Mouse (Mus musculus): ENCODE results near the gene Cyb561a3. TPM values are rescaled to one million over a fixed set of nuclear protein-coding genes. Genes with fewer than 3 reads are reported as not detected.
A peak's percentile ranks its signal among the peaks of the same experiment; 100 is the strongest.
"Not testable (repeated sequence)": the region's sequence is repeated elsewhere in the genome, so short reads cannot be mapped to it uniquely, and the experiment has no call there.

The Cyb561a3 gene
- polyA plus RNA-seq (2015; fragmentation: Nextera tagmentation; extraction: Ambion mirVana): 24.1 and 25.0 TPM in 2 replicates

GRCm38 (mm10) chr19:10576690-10577561 lies at the start of gene Cyb561a3, which contains the start of gene Tmem138:
Gene Cyb561a3, plus strand, starts transcription at chr19:10577172.
Gene Tmem138, minus strand, starts transcription at chr19:10577362.
- peak; percentile 97 for ATAC-seq (replicated peaks)
- peaks cover 25% of the 10 kb centered on the region for H3K36me3 ChIP-seq (replicated peaks)
- no peaks in the 10 kb centered on the region for H3K27me3 ChIP-seq (replicated peaks)
- H3K9me3 ChIP-seq: no peaks in the 10 kb centered on the region
- H3K27ac ChIP-seq: peak within 1 kb of the TSS; percentile 96
- peak within 1 kb of the TSS; percentile 69 for H3K4me3 ChIP-seq
- peaks cover 26% of the 10 kb centered on the region for H3K4me1 ChIP-seq
- under 1% methylated on average over 44 of the region's 44 CpGs for WGBS
- H3K9ac ChIP-seq: peak within 1 kb of the TSS; percentile 74
- peak within 1 kb of the TSS; percentile 75 for H3K4me2 ChIP-seq

- H3K36me3 ChIP-seq (replicated peaks): peaks cover 38% of the 10 kb centered on the region
- 100% methylated on average over 1 of the region's 1 CpGs for WGBS
Observed at GRCm38 (mm10) chr19:10530082-10530481, 46.9 kb upstream of the Cyb561a3 start.

DNA sequence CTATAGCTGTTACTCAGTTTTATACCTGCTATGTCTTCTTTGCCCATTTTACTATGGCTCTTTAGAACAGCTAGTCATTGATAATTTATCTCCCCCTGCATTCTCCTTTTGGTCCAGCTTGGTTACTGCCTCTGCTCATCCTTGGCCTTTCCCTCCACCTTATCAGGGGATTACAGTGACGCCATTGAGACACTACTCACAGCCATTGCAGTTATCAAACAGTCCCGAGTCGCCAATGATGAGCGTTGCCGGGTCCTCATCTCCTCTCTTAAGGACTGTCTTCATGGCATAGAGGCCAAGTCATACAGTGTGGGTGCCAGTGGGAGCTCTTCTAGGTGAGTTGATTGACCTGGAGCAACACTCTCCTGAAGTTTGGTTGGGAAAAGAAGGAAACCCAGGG lies 37.5 kb upstream of the Cyb561a3 start:
- H3K4me3 ChIP-seq: no peak overlapping the region
- no peak for ATAC-seq (replicated peaks)
- no peak overlapping the region for H3K27ac ChIP-seq
- no peak overlapping the region for H3K9ac ChIP-seq
- H3K9me3 ChIP-seq: no peaks in the 10 kb centered on the region
- H3K4me1 ChIP-seq: no peaks in the 10 kb centered on the region
- WGBS: 95% methylated on average over 5 of the region's 5 CpGs
- no peak overlapping the region for H3K4me2 ChIP-seq
- peaks cover 70% of the 10 kb centered on the region for H3K36me3 ChIP-seq (replicated peaks)
- no peaks in the 10 kb centered on the region for H3K27me3 ChIP-seq (replicated peaks)

More at GRCm38 (mm10) chr19:10530082-10530481, 46.9 kb upstream of the Cyb561a3 start:
- Histone ChIP-seq H3K4me1 (peaks cover 22% of the 10 kb centered on the region), H3K27me3 (replicated peaks) (no peaks in the 10 kb centered on the region), H3K9me3 (no peaks in the 10 kb centered on the region), H3K4me3 (no peak overlapping the region), H3K27ac (no peak overlapping the region), H3K9ac (no peak overlapping the region), H3K4me2 (no peak overlapping the region)
- no peak for ATAC-seq (replicated peaks)

DNA sequence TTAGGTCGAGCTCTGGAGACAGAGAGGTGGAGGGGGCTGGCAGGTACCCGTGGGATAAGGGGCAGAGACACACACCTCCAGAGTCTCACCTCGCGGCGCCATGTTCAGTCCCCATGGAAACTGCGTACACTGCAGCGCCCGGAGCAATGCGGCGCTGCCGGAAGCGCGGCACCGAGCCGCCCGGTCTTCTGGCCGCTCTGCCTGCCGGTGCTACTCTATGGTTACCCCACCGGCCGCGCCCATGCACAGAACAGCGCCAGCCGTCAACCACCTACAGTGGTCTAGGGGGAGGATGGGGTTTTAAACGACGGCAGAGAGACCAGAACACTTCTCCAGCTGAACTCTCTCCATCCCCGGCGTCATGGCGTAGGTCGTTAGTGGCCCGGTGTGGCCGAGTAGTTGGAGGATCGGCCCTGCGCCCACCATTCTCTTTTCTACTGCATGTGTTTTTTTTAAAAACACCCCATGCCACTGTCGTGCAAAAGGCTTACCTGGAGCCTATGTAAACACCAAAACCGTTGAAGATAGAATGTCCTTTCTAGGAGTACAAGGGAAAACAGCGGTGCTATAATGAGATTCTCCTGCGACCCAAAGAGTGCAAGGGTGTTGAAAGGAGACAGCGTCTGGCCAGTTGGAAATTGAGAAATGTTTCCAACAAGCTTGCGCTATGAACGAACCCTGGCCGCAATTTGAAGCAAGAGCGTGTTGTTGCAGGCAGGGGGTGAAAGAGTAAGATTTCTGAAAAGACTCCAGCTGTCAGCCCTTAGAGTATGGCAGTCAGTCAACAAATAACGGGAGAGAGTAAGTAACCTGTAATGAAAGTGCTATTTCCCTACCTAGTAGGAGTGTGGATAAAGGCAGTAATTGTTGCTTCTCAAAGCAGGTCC lies 21.1 kb upstream of the Cyb561a3 start, which contains the start of gene Tmem216:
Gene Tmem216, minus strand, starts transcription at position 615 of the 887 bp plus-strand sequence.
- peak; percentile 99 for ATAC-seq (replicated peaks)
- H3K9ac ChIP-seq: peak within 1 kb of the TSS; percentile 65
- H3K4me1 ChIP-seq: peaks cover 25% of the 10 kb centered on the region
- peak within 1 kb of the TSS; percentile 70 for H3K4me2 ChIP-seq
- no peaks in the 10 kb centered on the region for H3K9me3 ChIP-seq
- under 1% methylated on average over 43 of the region's 43 CpGs for WGBS
- H3K4me3 ChIP-seq: peak within 1 kb of the TSS; percentile 65
- peak within 1 kb of the TSS; percentile 89 for H3K27ac ChIP-seq
- H3K27me3 ChIP-seq (replicated peaks): no peaks in the 10 kb centered on the region
- peaks cover 16% of the 10 kb centered on the region for H3K36me3 ChIP-seq (replicated peaks)

DNA sequence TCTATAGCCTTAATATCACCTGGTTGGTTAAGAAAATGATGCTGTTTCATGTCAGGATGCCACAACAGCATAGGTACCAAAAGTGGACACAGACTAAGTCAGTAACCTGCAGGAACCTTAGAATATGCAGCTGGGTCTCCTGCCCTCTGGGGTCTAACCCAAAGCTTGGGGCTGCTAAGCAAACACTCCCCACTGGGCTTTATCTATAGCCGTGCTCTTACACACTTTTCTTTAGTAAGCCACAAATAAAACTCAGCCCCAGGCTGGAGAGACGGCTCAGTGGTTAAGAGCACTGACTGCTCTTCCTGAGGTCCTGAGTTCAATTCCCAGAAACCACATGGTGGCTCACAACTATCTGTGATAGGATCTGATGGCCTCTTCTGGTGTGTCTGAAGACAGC lies 20.0 kb upstream of the Cyb561a3 start:
- H3K4me1 ChIP-seq: peaks cover 25% of the 10 kb centered on the region
- no peak for ATAC-seq (replicated peaks)
- peaks cover 7% of the 10 kb centered on the region; the same call in 1 of the 2 replicates for H3K36me3 ChIP-seq (replicated peaks)
- no peaks in the 10 kb centered on the region for H3K27me3 ChIP-seq (replicated peaks)
- H3K9me3 ChIP-seq: no peaks in the 10 kb centered on the region
- 79% methylated on average over 2 of the region's 2 CpGs for WGBS
- peak overlapping the region; percentile 89; the same call in 1 of the 2 replicates for H3K27ac ChIP-seq
- no peak overlapping the region for H3K4me3 ChIP-seq
- H3K4me2 ChIP-seq: no peak overlapping the region; the same call in 1 of the 2 replicates
- H3K9ac ChIP-seq: 0 out of 2 replicates have a peak overlapping the region, but pooled peaks have one; percentile 65

DNA sequence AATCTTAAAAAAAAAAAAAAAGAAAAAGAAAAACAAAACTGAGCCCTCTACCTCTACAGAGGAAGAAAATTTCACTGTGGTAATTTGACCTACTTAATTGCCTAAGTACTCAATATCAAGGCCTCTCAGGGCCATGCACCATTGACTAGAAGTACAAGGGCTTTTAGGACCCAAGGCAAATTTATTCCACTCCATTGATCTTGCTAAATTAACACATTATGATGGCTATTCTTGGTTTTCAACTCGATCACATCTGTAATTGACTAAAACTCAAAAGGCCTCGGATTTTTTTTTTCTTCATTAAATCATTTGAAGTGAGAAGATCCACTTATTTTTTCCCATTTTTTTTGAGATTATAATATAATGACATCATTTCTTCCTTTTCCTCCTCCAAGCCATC lies 19.5 kb upstream of the Cyb561a3 start:
- no peak for ATAC-seq (replicated peaks)
- H3K4me1 ChIP-seq: peaks cover 25% of the 10 kb centered on the region
- H3K4me2 ChIP-seq: no peak overlapping the region
- 77% methylated on average over 2 of the region's 2 CpGs for WGBS
- H3K27ac ChIP-seq: no peak overlapping the region
- peaks cover 3% of the 10 kb centered on the region; the same call in 1 of the 2 replicates for H3K36me3 ChIP-seq (replicated peaks)
- no peaks in the 10 kb centered on the region for H3K9me3 ChIP-seq
- no peak overlapping the region for H3K9ac ChIP-seq
- no peaks in the 10 kb centered on the region for H3K27me3 ChIP-seq (replicated peaks)
- no peak overlapping the region for H3K4me3 ChIP-seq

GRCm38 (mm10) chr19:10557837-10558375 lies 19.1 kb upstream of the Cyb561a3 start:
- ATAC-seq (replicated peaks); H3K36me3 ChIP-seq (replicated peaks); H3K4me3 ChIP-seq; H3K27ac ChIP-seq; H3K9ac ChIP-seq; H3K9me3 ChIP-seq; H3K4me2 ChIP-seq; H3K27me3 ChIP-seq (replicated peaks): not testable (repeated sequence)
- H3K4me1 ChIP-seq: peaks cover 25% of the 10 kb centered on the region
- 75% methylated on average over 4 of the region's 4 CpGs for WGBS

- ATAC-seq (replicated peaks): no peak
- H3K27ac ChIP-seq: no peak overlapping the region
- H3K36me3 ChIP-seq (replicated peaks): no peaks in the 10 kb centered on the region
- H3K9me3 ChIP-seq: no peaks in the 10 kb centered on the region
- no peak overlapping the region for H3K4me2 ChIP-seq
- peaks cover 13% of the 10 kb centered on the region for H3K4me1 ChIP-seq
- H3K27me3 ChIP-seq (replicated peaks): no peaks in the 10 kb centered on the region
- WGBS: 33% methylated on average over 5 of the region's 5 CpGs
- H3K4me3 ChIP-seq: no peak overlapping the region
- no peak overlapping the region for H3K9ac ChIP-seq
Observed at GRCm38 (mm10) chr19:10560108-10560507, 16.9 kb upstream of the Cyb561a3 start.

DNA sequence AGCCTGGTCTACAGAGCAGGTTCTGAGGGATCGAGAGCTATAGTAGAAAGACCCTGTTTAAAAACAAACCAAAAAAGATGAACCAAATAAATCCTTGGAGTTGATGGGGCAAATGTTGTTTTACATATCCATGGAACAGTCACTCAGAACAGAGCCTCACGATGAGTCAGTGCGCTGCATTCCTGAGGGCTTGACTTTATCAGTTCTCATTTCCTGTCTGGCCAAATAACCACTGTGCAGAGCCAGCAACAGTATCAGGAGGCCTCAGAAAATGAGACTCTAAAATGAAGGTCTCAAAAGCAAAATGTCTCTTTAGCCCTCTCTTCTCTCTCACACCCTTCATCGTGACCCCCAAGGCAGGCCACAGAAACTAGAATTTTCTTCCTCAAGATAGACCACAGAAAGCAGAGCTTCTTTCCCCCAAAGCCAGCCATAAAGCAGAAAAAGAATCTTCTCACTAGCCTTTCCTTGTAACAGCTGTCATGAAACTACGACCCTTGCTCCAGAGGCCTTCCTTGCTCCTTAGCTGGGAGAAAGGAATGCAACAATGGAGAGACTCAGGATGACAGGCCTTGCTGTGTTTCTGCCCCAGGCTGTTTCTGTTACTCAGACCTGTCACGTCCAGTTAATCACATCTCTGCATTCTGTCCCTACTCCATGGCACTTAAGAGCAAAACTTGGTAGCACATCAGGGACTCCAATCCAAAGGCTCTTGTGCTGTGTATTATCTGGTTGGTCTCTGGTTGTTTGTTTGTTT lies 15.2 kb upstream of the Cyb561a3 start:
- Histone ChIP-seq H3K4me3 (no peak overlapping the region), H3K27me3 (replicated peaks) (no peaks in the 10 kb centered on the region), H3K27ac (no peak overlapping the region), H3K4me2 (no peak overlapping the region), H3K9me3 (no peaks in the 10 kb centered on the region), H3K9ac (no peak overlapping the region), H3K4me1 (peaks cover 3% of the 10 kb centered on the region; the same call in 1 of the 2 replicates), H3K36me3 (replicated peaks) (no peaks in the 10 kb centered on the region)
- WGBS: 67% methylated on average over 6 of the region's 6 CpGs
- ATAC-seq (replicated peaks): no peak

DNA sequence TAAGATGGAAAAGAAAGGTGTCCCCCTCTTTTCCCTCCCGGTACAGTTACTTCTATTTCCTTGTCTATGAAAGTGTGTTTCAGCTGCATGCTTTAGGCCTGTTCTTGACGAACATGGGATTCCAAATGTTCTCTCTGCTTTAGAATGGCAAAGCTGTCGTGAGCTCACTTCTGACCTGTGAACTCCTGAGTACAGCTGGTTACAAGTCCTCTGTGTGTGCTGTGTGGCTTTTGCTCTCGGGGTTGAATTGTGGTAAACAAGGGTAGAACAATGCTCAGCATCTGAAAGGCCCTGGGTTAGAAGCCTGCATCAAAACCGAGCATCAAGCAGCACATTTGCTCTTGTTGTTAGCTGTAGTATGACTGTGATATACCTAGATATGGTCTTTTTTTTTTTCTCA lies 14.6 kb upstream of the Cyb561a3 start:
- Histone ChIP-seq H3K4me3 (no peak overlapping the region), H3K9me3 (no peaks in the 10 kb centered on the region), H3K27ac (no peak overlapping the region), H3K27me3 (replicated peaks) (no peaks in the 10 kb centered on the region), H3K4me2 (no peak overlapping the region), H3K4me1 (no peaks in the 10 kb centered on the region), H3K9ac (no peak overlapping the region), H3K36me3 (replicated peaks) (no peaks in the 10 kb centered on the region)
- no peak for ATAC-seq (replicated peaks)
- 66% methylated on average over 5 of the region's 5 CpGs for WGBS

DNA sequence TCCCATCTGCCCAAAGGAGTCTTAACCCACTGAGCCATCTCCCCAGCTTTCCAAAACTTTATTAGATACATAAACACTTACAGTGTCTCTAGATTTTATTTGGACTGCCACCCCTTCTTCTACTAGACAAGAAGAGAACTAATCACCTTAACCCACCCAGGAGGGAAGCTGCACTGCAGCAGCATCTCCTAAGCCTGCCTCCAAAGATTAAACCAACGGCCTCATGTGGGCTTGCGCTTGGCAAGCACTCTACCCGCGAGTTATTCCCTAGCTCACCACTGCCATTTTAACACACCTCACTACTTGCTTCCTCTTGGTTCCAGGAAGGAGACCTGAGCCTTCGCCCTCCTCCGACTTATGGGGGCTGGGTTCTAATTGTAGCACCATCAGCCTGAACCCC lies 12.7 kb upstream of the Cyb561a3 start:
- 0 out of 2 replicates have a peak, but pooled peaks cover 4% of the 10 kb centered on the region for H3K36me3 ChIP-seq (replicated peaks)
- WGBS: 79% methylated on average over 6 of the region's 6 CpGs
- no peaks in the 10 kb centered on the region for H3K9me3 ChIP-seq
- no peak overlapping the region for H3K4me3 ChIP-seq
- no peak overlapping the region for H3K27ac ChIP-seq
- ATAC-seq (replicated peaks): no peak
- no peak overlapping the region for H3K4me2 ChIP-seq
- H3K9ac ChIP-seq: no peak overlapping the region
- no peaks in the 10 kb centered on the region for H3K27me3 ChIP-seq (replicated peaks)
- H3K4me1 ChIP-seq: no peaks in the 10 kb centered on the region

Data from midbrain, embryonic 15.5 days (tissue).